Mouse (Mus musculus) myocyte (in vitro differentiated cells): ENCODE measurements around the gene Aff1. TPM values are rescaled to one million over a fixed set of nuclear protein-coding genes. Genes with fewer than 3 reads are reported as not detected.

Experiments
- H3K27me3 ChIP-seq: one replicate; pipeline ENCODE4 v1.6.1; 2011; ENCODE audit not compliant: control insufficient read depth, insufficient read depth, insufficient read length
- H3K36me3 ChIP-seq: one replicate; pipeline ENCODE4 v1.6.1; 2011; ENCODE audit not compliant: control insufficient read depth, insufficient read depth
- H3K4me2 ChIP-seq: one replicate; pipeline ENCODE4 v1.6.1; 2011; ENCODE audit warnings: low read depth, control low read depth
- H3K4me3 ChIP-seq: one replicate; pipeline ENCODE4 v1.5.1; 2011; ENCODE audit warnings: mild to moderate bottlenecking, control low read depth, moderate library complexity
- H3K79me2 ChIP-seq: one replicate; pipeline ENCODE4 v1.6.1; 2011; ENCODE audit not compliant: control insufficient read depth, insufficient read depth
- H3ac ChIP-seq: one replicate; pipeline ENCODE4 v1.6.1; 2011; ENCODE audit not compliant: control insufficient read depth, insufficient read length
- CEBPB ChIP-seq: IDR thresholded peaks from 2 replicates; pipeline ENCODE4 v1.6.1; 2011; ENCODE audit warnings: mild to moderate bottlenecking, moderate library complexity; ENCODE audit not compliant: poor library complexity, insufficient read depth, severe bottlenecking
- E2F4 ChIP-seq: IDR thresholded peaks from one replicate; pipeline ENCODE4 v1.6.1; 2011; ENCODE audit warnings: mild to moderate bottlenecking, control low read depth, moderate library complexity; ENCODE audit not compliant: insufficient read depth
- MAX ChIP-seq: IDR thresholded peaks from one replicate; pipeline ENCODE4 v1.6.1; 2011; ENCODE audit warnings: low read depth, mild to moderate bottlenecking, control low read depth
- MYOD1 ChIP-seq, 3 experiments: IDR thresholded peaks; one replicate each; pipeline ENCODE4 v1.6.1; 2011; ENCODE audit warnings: control low read depth in 2 of 3, low read depth in 2 of 3, mild to moderate bottlenecking in 2 of 3, moderate library complexity in 1 of 3; ENCODE audit not compliant: insufficient read length in 2 of 3, control insufficient read depth in 1 of 3
- MYOG ChIP-seq, 3 experiments: IDR thresholded peaks; one replicate each; pipeline ENCODE4 v1.6.1; 2011; ENCODE audit warnings: control low read depth in 2 of 3, low read depth in 2 of 3, mild to moderate bottlenecking in 2 of 3; ENCODE audit not compliant: insufficient read length in 2 of 3, control insufficient read depth in 1 of 3, insufficient read depth in 1 of 3
- POLR2A ChIP-seq: IDR thresholded peaks from one replicate; pipeline ENCODE4 v1.6.1; 2011; ENCODE audit warnings: low read depth, mild to moderate bottlenecking, control low read depth, moderate library complexity; ENCODE audit not compliant: insufficient read length
- POLR2AphosphoS2 ChIP-seq: IDR thresholded peaks from one replicate; pipeline ENCODE4 v1.6.1; 2011; ENCODE audit warnings: low read depth, control low read depth; ENCODE audit not compliant: insufficient read length
- REST ChIP-seq: IDR thresholded peaks from one replicate; pipeline ENCODE4 v1.6.1; 2011; ENCODE audit warnings: mild to moderate bottlenecking, control low read depth, moderate library complexity; ENCODE audit not compliant: insufficient read depth, insufficient read length
- SRF ChIP-seq: IDR thresholded peaks from one replicate; pipeline ENCODE4 v1.6.1; 2011; ENCODE audit warnings: low read depth; ENCODE audit not compliant: control insufficient read depth, insufficient read length
- TCF12 ChIP-seq: IDR thresholded peaks from one replicate; pipeline ENCODE4 v1.6.1; 2011; ENCODE audit warnings: mild to moderate bottlenecking, control low read depth; ENCODE audit not compliant: poor library complexity, insufficient read depth, severe bottlenecking
- TCF3 ChIP-seq: IDR thresholded peaks from one replicate; pipeline ENCODE4 v1.6.1; 2011; ENCODE audit warnings: low read depth, control low read depth; ENCODE audit not compliant: insufficient read length
- USF1 ChIP-seq: IDR thresholded peaks from one replicate; pipeline ENCODE4 v1.6.1; 2011; ENCODE audit warnings: low read depth, mild to moderate bottlenecking, control low read depth, moderate library complexity
- polyA plus RNA-seq: library from polyadenylated mRNA; unstranded; fragments of >200 nt; fragmentation: generic; extraction: Trizol; gene quantifications from one replicate; pipeline ENCODE4 v1.2.1, GENCODE M21; 2012; ENCODE audit warnings: missing spikeins

Gene Aff1
- 16.4 TPM for polyA plus RNA-seq

- no peaks in the 10 kb centered on the region for H3K79me2 ChIP-seq
- H3K4me2 ChIP-seq, result peak within 1 kb of the TSS; percentile 92
- H3K27me3 ChIP-seq, result no peaks in the 10 kb centered on the region
- peak within 1 kb of the TSS; percentile 25 for H3ac ChIP-seq
- H3K4me3 ChIP-seq, result peak within 1 kb of the TSS; percentile 82
- H3K36me3 ChIP-seq, result no peaks in the 10 kb centered on the region
- TF ChIP-seq MYOD1 (IDR thresholded peaks at IDR 0.05; ENCODE audit: control insufficient read depth in 1 of 3, insufficient read length in 2 of 3, low read depth in 2 of 3), result peak in 1 of 3 experiments; percentile 40
- TF ChIP-seq TCF12, result no peak
- peak; percentile 95 for TF ChIP-seq POLR2AphosphoS2
- no peak for TF ChIP-seq SRF
- no peak for TF ChIP-seq MYOG (IDR thresholded peaks at IDR 0.05; ENCODE audit: control insufficient read depth in 1 of 3, insufficient read depth in 1 of 3, insufficient read length in 2 of 3, low read depth in 2 of 3)
- peak; percentile 95 for TF ChIP-seq POLR2A
- TF ChIP-seq USF1, result no peak
These were observed at the start of gene Aff1 for GRCm38 (mm10) chr5:103691624-103692530. Aff1 (plus strand) TSS chr5:103692374.

GRCm38 (mm10) chr5:103644167-103644566 is 48.0 kb upstream of the Aff1 start:
- no peaks in the 10 kb centered on the region for H3K36me3 ChIP-seq

GRCm38 (mm10) chr5:103647320-103647719 is 44.9 kb upstream of the Aff1 start:
- Histone ChIP-seq H3K27me3 (no peaks in the 10 kb centered on the region), H3ac (no peak overlapping the region), H3K4me2 (no peak overlapping the region), H3K36me3 (no peaks in the 10 kb centered on the region), H3K79me2 (no peaks in the 10 kb centered on the region), H3K4me3 (no peak overlapping the region)
- TF ChIP-seq E2F4 (no peak), MYOG (IDR thresholded peaks at IDR 0.05; ENCODE audit: control insufficient read depth in 1 of 3, insufficient read depth in 1 of 3, insufficient read length in 2 of 3, low read depth in 2 of 3) (no peak), POLR2AphosphoS2 (no peak), TCF12 (no peak), TCF3 (no peak), USF1 (no peak), REST (no peak), MAX (no peak), CEBPB (no peak), MYOD1 (IDR thresholded peaks at IDR 0.05; ENCODE audit: control insufficient read depth in 1 of 3, insufficient read length in 2 of 3, low read depth in 2 of 3) (no peak), POLR2A (no peak)

More at GRCm38 (mm10) chr5:103644167-103644566, 48.0 kb upstream of the Aff1 start:
- Histone ChIP-seq H3K4me2 (no peak overlapping the region), H3K27me3 (no peaks in the 10 kb centered on the region), H3K79me2 (no peaks in the 10 kb centered on the region), H3K4me3 (no peak overlapping the region), H3ac (no peak overlapping the region)
- TF ChIP-seq POLR2A (no peak), MAX (no peak), REST (no peak)

GRCm38 (mm10) chr5:103654225-103654624 is 37.9 kb upstream of the Aff1 start:
- Histone ChIP-seq H3K79me2 (no peaks in the 10 kb centered on the region), H3K4me2 (no peak overlapping the region), H3K36me3 (no peaks in the 10 kb centered on the region), H3K27me3 (peaks cover 8% of the 10 kb centered on the region), H3ac (no peak overlapping the region), H3K4me3 (no peak overlapping the region)
- no peak for TF ChIP-seq TCF12

GRCm38 (mm10) chr5:103654780-103655179 is 37.4 kb upstream of the Aff1 start:
- no peaks in the 10 kb centered on the region for H3K79me2 ChIP-seq
- no peak overlapping the region for H3K4me3 ChIP-seq
- H3K27me3 ChIP-seq, result peaks cover 8% of the 10 kb centered on the region
- no peak for TF ChIP-seq E2F4
- no peak for TF ChIP-seq POLR2AphosphoS2
- no peak for TF ChIP-seq SRF
- TF ChIP-seq TCF12, result no peak
- TF ChIP-seq POLR2A, result no peak
- TF ChIP-seq MYOD1 (IDR thresholded peaks at IDR 0.05; ENCODE audit: control insufficient read depth in 1 of 3, insufficient read length in 2 of 3, low read depth in 2 of 3), result no peak
- TF ChIP-seq USF1, result no peak
- TF ChIP-seq CEBPB, result no peak
- no peak for TF ChIP-seq MAX
- TF ChIP-seq REST, result no peak
- TF ChIP-seq MYOG (IDR thresholded peaks at IDR 0.05; ENCODE audit: control insufficient read depth in 1 of 3, insufficient read depth in 1 of 3, insufficient read length in 2 of 3, low read depth in 2 of 3), result no peak
- no peak for TF ChIP-seq TCF3
- peak overlapping the region; percentile 38 for H3ac ChIP-seq
- H3K4me2 ChIP-seq, result no peak overlapping the region
- no peaks in the 10 kb centered on the region for H3K36me3 ChIP-seq
